Mouse (Mus musculus) spleen, adult 2 months (tissue): ENCODE measurements around the gene Fastkd2. TPM values are rescaled to one million over a fixed set of nuclear protein-coding genes. Genes with fewer than 3 reads are reported as not detected.

Experiments
- DNase-seq, 2 experiments: peaks; one replicate each; pipeline versions ENCODE4 v3.0.0 to v3.0.0-alpha.2; 2012 to 2021; ENCODE audit warnings: low spot score in 2 of 2, low read depth in 1 of 2
- H3K27ac ChIP-seq: fragments of 200-500 bp; 2 replicates; pipeline ENCODE4 v1.5.1; 2012; ENCODE audit warnings: low read length, inconsistent platforms; ENCODE audit not compliant: insufficient read depth
- H3K27me3 ChIP-seq: fragments of 200-500 bp; 2 replicates; pipeline ENCODE4 v1.6.1; 2012; ENCODE audit warnings: mild to moderate bottlenecking, moderate library complexity, low read length, inconsistent platforms; ENCODE audit not compliant: control insufficient read depth, insufficient read depth
- H3K36me3 ChIP-seq: fragments of 200-500 bp; 2 replicates; pipeline ENCODE4 v1.6.1; 2012; ENCODE audit warnings: mild to moderate bottlenecking, low read length, inconsistent platforms; ENCODE audit not compliant: control insufficient read depth, insufficient read depth
- H3K4me1 ChIP-seq: fragments of 200-500 bp; 2 replicates; pipeline ENCODE4 v1.6.1; 2011; ENCODE audit warnings: inconsistent platforms; ENCODE audit not compliant: control insufficient read depth, insufficient read depth, insufficient read length
- H3K4me3 ChIP-seq: fragments of 200-500 bp; 2 replicates; pipeline ENCODE4 v1.5.1; 2011; ENCODE audit warnings: mild to moderate bottlenecking, inconsistent platforms; ENCODE audit not compliant: insufficient read depth, insufficient read length; ENCODE audit errors: extremely low read depth
- CTCF ChIP-seq: fragments of 200-500 bp; IDR thresholded peaks from 2 replicates; pipeline ENCODE4 v1.5.1; 2011; ENCODE audit warnings: mild to moderate bottlenecking, inconsistent platforms; ENCODE audit not compliant: insufficient read depth, insufficient read length, insufficient replicate concordance; ENCODE audit errors: extremely low read depth
- POLR2A ChIP-seq: fragments of 200-500 bp; IDR thresholded peaks from 2 replicates; pipeline ENCODE4 v1.6.1; 2011; ENCODE audit warnings: low read depth, low read length, inconsistent platforms
- WGBS: fragments of 180-500 bp; shearing (Covaris S2); methylation state at CpG from one replicate; pipeline ENCODE4 v1.1.7; 2018; 5-methylcytosine and 5-hydroxymethylcytosine counted together
- polyA plus RNA-seq: library from polyadenylated mRNA; depleted of rRNA; stranded (reverse); fragments of >200 nt; gene quantifications from 2 replicates; pipeline ENCODE4 v1.2.3, GENCODE M21; 2012; rRNA removed

Fastkd2 gene
- polyA plus RNA-seq, result 1.8 and 1.9 TPM in 2 replicates

DNA sequence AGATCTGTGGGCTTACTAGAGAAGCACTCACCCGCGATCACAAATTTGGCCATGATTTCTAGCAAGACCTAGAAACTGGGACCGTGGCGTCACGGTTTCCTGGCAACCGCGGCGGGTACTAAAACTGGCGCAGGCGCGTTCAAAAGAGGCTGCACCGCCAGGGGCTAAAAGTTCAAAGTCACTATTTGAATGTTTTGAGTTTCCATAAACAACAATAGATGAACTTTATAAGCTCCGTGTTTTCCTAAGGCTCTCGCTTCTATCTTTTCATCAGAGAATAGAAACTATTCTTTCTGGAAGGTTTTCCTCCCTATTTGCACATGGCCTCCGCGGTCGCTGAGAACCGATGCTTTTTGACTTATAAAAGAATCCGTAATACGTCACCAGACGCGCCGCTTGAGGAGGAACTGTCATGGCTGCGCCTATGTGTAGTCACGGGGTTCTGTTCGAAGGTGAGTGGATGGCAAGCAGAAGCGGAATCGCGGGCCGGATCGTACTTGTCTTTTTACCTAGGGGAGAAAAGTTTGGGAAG lies at the start of gene Fastkd2, which contains the start of gene Mdh1b:
Fastkd2 (plus strand) TSS at position 375 of the 532 bp plus-strand sequence.
Mdh1b (minus strand) TSS at position 79 of the 532 bp plus-strand sequence.
- no peaks in the 10 kb centered on the region for H3K36me3 ChIP-seq
- no peak within 1 kb of the TSS for H3K27ac ChIP-seq
- no peak for TF ChIP-seq POLR2A
- TF ChIP-seq CTCF, result no peak
- H3K27me3 ChIP-seq, result no peaks in the 10 kb centered on the region
- DNase-seq, result peak; percentile 79 to 86
- no peaks in the 10 kb centered on the region; the same call in 1 of the 2 replicates for H3K4me1 ChIP-seq
- under 1% methylated on average over 31 of the region's 31 CpGs for WGBS
- H3K4me3 ChIP-seq, result peak within 1 kb of the TSS; percentile 83

DNA sequence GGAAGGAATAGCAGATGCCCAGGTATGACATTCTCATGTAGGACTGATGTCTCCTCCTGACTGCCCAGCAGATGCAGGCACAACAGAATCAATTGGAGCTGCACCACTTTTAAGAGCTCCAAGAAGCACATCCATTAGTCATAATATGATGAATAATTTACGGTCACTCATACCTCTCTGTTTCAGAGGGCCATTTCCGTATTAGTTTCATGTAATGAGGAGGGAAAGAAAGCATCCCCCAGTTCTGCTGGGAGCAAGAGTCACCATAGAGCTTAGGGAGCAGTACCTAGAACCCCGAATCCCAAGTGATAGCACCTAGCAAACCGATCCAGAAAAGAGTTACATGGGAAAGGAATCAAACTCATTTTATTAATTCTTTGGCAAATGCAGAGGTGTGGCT lies 43.6 kb upstream of the Fastkd2 start, which contains the start of gene Dytn:
Dytn (minus strand) TSS at position 101 of the 400 bp plus-strand sequence.
- Histone ChIP-seq H3K27me3 (no peaks in the 10 kb centered on the region), H3K36me3 (no peaks in the 10 kb centered on the region), H3K4me3 (no peak within 1 kb of the TSS), H3K4me1 (no peaks in the 10 kb centered on the region), H3K27ac (no peak within 1 kb of the TSS)
- 86% methylated on average over 4 of the region's 4 CpGs for WGBS
- no peak for TF ChIP-seq POLR2A
- no peak for TF ChIP-seq CTCF
- no peak for DNase-seq

GRCm38 (mm10) chr1:63696861-63697260 lies 33.6 kb upstream of the Fastkd2 start:
- DNase-seq, result no peak
- Histone ChIP-seq H3K27ac (no peak overlapping the region), H3K27me3 (no peaks in the 10 kb centered on the region), H3K4me1 (no peaks in the 10 kb centered on the region), H3K36me3 (no peaks in the 10 kb centered on the region), H3K4me3 (no peak overlapping the region)
- no peak for TF ChIP-seq POLR2A
- no peak for TF ChIP-seq CTCF
- WGBS, result 75% methylated on average over 3 of the region's 3 CpGs

DNA sequence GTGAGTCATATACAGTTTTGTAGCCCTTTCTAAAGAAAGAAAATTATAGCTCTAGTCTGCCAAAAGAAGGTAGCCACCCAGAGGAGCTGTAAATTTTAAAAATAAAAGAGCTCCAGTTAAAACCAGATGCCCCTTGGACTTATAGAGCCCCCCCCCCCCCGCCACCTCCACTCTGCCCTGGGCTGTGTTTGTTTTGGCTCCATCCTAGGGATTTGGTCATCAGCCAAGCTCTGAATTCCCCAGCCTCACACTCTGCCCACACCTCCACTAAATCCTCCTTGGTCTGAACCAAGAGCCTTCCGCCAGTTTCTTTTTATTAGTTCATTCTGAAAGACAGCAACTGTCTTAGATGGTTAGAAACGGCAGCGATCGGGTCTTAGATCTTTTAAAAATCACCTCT lies 24.7 kb upstream of the Fastkd2 start:
- Histone ChIP-seq H3K27me3 (no peaks in the 10 kb centered on the region), H3K4me1 (no peaks in the 10 kb centered on the region), H3K27ac (no peak overlapping the region), H3K4me3 (no peak overlapping the region), H3K36me3 (no peaks in the 10 kb centered on the region)
- 89% methylated on average over 5 of the region's 5 CpGs for WGBS
- DNase-seq, result no peak
- TF ChIP-seq CTCF (no peak), POLR2A (no peak)

GRCm38 (mm10) chr1:63708876-63709275 lies 21.5 kb upstream of the Fastkd2 start:
- no peak overlapping the region for H3K27ac ChIP-seq
- no peak for TF ChIP-seq CTCF
- TF ChIP-seq POLR2A, result no peak
- no peaks in the 10 kb centered on the region for H3K36me3 ChIP-seq
- no peak overlapping the region for H3K4me3 ChIP-seq
- DNase-seq, result no peak
- 73% methylated on average over 3 of the region's 3 CpGs for WGBS
- no peaks in the 10 kb centered on the region for H3K27me3 ChIP-seq
- no peaks in the 10 kb centered on the region for H3K4me1 ChIP-seq

- H3K27ac ChIP-seq, result no peak overlapping the region
- H3K36me3 ChIP-seq, result no peaks in the 10 kb centered on the region
- no peak overlapping the region for H3K4me3 ChIP-seq
- WGBS, result 82% methylated on average over 7 of the region's 7 CpGs
- no peaks in the 10 kb centered on the region for H3K4me1 ChIP-seq
- TF ChIP-seq POLR2A (no peak), CTCF (no peak)
- no peak for DNase-seq
- H3K27me3 ChIP-seq, result no peaks in the 10 kb centered on the region
These were observed 10.3 kb upstream of the Fastkd2 start for GRCm38 (mm10) chr1:63720161-63720560.

- H3K36me3 ChIP-seq, result no peaks in the 10 kb centered on the region
- H3K4me1 ChIP-seq, result no peaks in the 10 kb centered on the region; the same call in 1 of the 2 replicates
- H3K27me3 ChIP-seq, result no peaks in the 10 kb centered on the region
- TF ChIP-seq CTCF (no peak), POLR2A (no peak)
- WGBS, result 79% methylated on average over 8 of the region's 8 CpGs
- H3K27ac ChIP-seq, result no peak overlapping the region
- no peak for DNase-seq
- H3K4me3 ChIP-seq, result peak overlapping the region; percentile 83; the same call in 1 of the 2 replicates
These were observed 618 bp upstream of the Fastkd2 start for GRCm38 (mm10) chr1:63729796-63730195.
